Mouse (Mus musculus): ENCODE data around the gene Olfr589.

DNA sequence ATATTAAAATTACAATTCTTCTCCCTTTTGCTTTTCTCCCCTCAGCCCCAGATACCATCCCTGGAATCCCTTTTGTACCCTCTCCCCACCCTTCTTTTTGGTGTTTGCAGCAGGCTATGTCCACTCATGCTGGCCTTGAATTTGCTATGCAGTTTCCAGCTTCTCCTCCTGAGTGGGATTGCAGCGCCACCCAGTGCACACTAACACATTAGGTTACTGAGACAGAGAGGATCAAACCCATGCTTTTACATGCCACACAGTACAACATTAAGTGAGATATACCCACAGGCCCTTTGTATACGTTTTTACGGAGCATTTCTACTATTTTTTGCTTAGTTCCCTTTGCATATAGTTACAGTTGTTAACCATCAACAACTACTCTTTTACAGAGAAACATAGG is 36.8 kb downstream of the Olfr589 start:
- TF ChIP-seq POLR2A (IDR thresholded peaks at IDR 0.05; ENCODE audit: borderline replicate concordance, control insufficient read depth, low read depth, low read length), result no peak
- no peak for TF ChIP-seq CTCF (IDR thresholded peaks at IDR 0.05; ENCODE audit: control insufficient read depth, insufficient read depth, low read length)

Measured in bone marrow, adult 2 months (tissue).